Comparison of ENCODE assay signal across 17 mouse cellular contexts in the genomic region with DNA sequence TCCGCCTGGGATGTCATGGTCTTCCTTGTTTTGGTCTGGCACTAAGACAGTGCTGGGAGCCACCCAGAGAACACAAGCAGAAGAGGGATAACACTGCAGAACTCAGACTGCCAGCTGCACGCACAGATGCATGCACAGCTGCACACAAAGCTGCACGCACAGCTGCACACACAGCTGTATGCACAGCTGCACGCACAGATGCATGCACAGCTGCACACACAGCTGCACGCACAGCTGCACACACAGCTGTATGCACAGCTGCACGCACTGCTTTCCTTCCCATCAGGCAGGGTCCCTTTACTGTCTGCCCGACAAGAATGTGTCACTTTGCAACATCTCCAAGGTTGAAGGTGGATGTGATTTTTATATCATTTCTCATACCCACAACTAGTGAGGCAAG.
"Had no signal": no experiment of that assay in that cellular context is flagged by ENCODE, and none has a peak within 500 bp of the region (broad histone marks: within the 10 kb centered on the region; RNA-seq: fewer than 3 reads in every experiment).

No protein-coding gene starts in this region.

- H3K9ac ChIP-seq: intestine, embryonic 15.5 days; liver, embryonic 13.5 days; neural tube, embryonic 12.5 days; neural tube, embryonic 15.5 days; stomach, embryonic 15.5 days had no signal

- H3K27ac ChIP-seq: intestine, embryonic 15.5 days; kidney, postnatal 0 days; left cerebral cortex, adult 2 months; liver, embryonic 13.5 days; neural tube, embryonic 12.5 days; neural tube, embryonic 15.5 days; stomach, embryonic 15.5 days had no signal

- H3K4me1 ChIP-seq: intestine, embryonic 15.5 days; liver, embryonic 13.5 days; neural tube, embryonic 12.5 days; neural tube, embryonic 15.5 days; stomach, embryonic 15.5 days had no signal

- H3K27me3 ChIP-seq: intestine, embryonic 15.5 days; neural tube, embryonic 12.5 days; neural tube, embryonic 15.5 days; stomach, embryonic 15.5 days had no signal

- H3K9me3 ChIP-seq: intestine, embryonic 15.5 days; liver, embryonic 13.5 days; neural tube, embryonic 12.5 days; neural tube, embryonic 15.5 days; stomach, embryonic 15.5 days had no signal

- H3K36me3 ChIP-seq: intestine, embryonic 15.5 days; liver, embryonic 13.5 days; neural tube, embryonic 12.5 days; neural tube, embryonic 15.5 days; stomach, embryonic 15.5 days had no signal

- H3K4me3 ChIP-seq: intestine, embryonic 15.5 days; left cerebral cortex, adult 2 months; liver, embryonic 13.5 days; neural tube, embryonic 12.5 days; neural tube, embryonic 15.5 days; stomach, embryonic 15.5 days had no signal

- H3K4me2 ChIP-seq: intestine, embryonic 15.5 days; liver, embryonic 13.5 days; midbrain, embryonic 11.5 days; neural tube, embryonic 12.5 days; neural tube, embryonic 15.5 days; stomach, embryonic 15.5 days had no signal

- DNase-seq: kidney, adult 18-20 months; layer of hippocampus, postnatal 36 days; liver, embryonic 13.5 days; lung, adult 2 months; lung, postnatal 14 days; lung, postnatal 4 days; midbrain, embryonic 14.5 days; right cerebral cortex, postnatal 25 days; spleen, adult 18-20 months; thymus, postnatal 25 days had no signal
